8 mouse cellular contexts compared by ENCODE assay signal in the genomic region with DNA sequence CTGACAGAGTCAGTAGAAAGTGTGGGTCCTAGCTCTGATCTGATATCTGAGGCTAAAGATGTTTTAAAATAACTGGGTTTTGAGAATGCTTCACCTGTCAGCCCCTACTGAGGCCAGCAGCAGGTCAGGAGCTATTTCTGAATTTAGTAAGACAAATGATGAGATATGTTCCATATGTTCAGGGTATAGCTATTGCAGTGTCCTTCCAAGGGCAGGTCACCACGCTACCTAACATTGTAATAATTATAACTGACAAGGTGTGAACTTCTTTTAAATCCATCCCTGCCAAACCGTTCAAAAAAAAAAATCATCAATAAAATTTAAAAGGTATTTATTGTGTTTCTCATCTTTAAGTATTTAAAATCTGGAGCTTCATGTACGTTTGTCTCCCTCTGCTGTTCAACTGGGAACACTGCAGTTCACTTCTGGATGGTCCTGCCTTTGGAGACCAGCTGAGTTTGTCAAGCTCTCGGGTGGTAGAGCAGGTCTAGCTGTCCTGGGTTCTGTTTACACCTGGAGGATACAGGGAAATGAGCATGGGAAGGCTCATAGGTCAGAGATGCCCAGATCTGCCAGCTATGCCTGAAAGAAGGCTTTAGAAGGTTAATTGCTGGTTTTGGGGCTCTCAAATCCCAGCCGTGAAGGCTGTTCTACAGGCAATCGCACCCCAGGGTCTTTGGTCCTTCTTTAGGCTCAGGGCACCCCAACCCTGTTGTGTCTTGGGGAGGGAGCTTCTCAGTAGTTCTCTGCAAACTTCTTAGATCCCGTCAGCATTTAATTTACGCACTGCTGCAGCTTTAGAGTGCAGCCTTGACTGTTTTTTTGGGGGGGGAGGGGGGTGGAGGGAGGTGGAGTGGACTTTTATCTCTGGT. TPM values are rescaled to one million over a fixed set of nuclear protein-coding genes. Genes with fewer than 3 reads are reported as not detected.
DNase-seq lines count a peak whose midpoint lies in the region; ATAC-seq and TF ChIP-seq lines count a peak whose summit lies in the region.

No protein-coding gene starts in this region.

- no peak overlapping the region for H3K9ac ChIP-seq in heart, postnatal 0 days (replicated peaks; ENCODE audit: low read depth, low read length)
- no peak overlapping the region for H3K9ac ChIP-seq in heart, embryonic 12.5 days
- no peak overlapping the region for H3K9ac ChIP-seq in embryonic facial prominence, embryonic 14.5 days (ENCODE audit: low read depth, low read length)
- H3K9ac ChIP-seq in hindbrain, embryonic 12.5 days: no peak overlapping the region
- no peak overlapping the region for H3K9ac ChIP-seq in midbrain, embryonic 13.5 days (replicated peaks)

- ATAC-seq in heart, postnatal 0 days (ENCODE audit: insufficient read depth, low read depth): no peak
- no peak for ATAC-seq in heart, embryonic 12.5 days (ENCODE audit: insufficient number of reproducible peaks, low FRiP score)
- 0 out of 2 replicates have a peak, but pooled peaks have one; percentile 22 for ATAC-seq in embryonic facial prominence, embryonic 14.5 days (ENCODE audit: low read depth)
- peak; percentile 74 for ATAC-seq in hindbrain, embryonic 12.5 days (ENCODE audit: low FRiP score)
- peak; percentile 88 for ATAC-seq in midbrain, embryonic 13.5 days

- H3K9me3 ChIP-seq in heart, postnatal 0 days (replicated peaks; ENCODE audit: control insufficient read depth, low read length): no peaks in the 10 kb centered on the region
- no peaks in the 10 kb centered on the region for H3K9me3 ChIP-seq in heart, embryonic 12.5 days (replicated peaks)
- H3K9me3 ChIP-seq in embryonic facial prominence, embryonic 14.5 days (ENCODE audit: control insufficient read depth, low read length): no peaks in the 10 kb centered on the region
- H3K9me3 ChIP-seq in hindbrain, embryonic 12.5 days (replicated peaks): no peaks in the 10 kb centered on the region
- H3K9me3 ChIP-seq in midbrain, embryonic 13.5 days: no peaks in the 10 kb centered on the region

- no peak for TF ChIP-seq POLR2A in spleen, adult 2 months (IDR thresholded peaks at IDR 0.05; ENCODE audit: low read depth, low read length)

- no peaks in the 10 kb centered on the region for H3K4me1 ChIP-seq in heart, postnatal 0 days (ENCODE audit: control insufficient read depth, insufficient read depth)
- no peaks in the 10 kb centered on the region for H3K4me1 ChIP-seq in heart, embryonic 12.5 days (replicated peaks)
- no peaks in the 10 kb centered on the region for H3K4me1 ChIP-seq in embryonic facial prominence, embryonic 14.5 days (ENCODE audit: control insufficient read depth, insufficient read depth, low read length)
- H3K4me1 ChIP-seq in hindbrain, embryonic 12.5 days: no peaks in the 10 kb centered on the region
- H3K4me1 ChIP-seq in midbrain, embryonic 13.5 days (replicated peaks): no peaks in the 10 kb centered on the region
- no peaks in the 10 kb centered on the region for H3K4me1 ChIP-seq in spleen, adult 2 months (ENCODE audit: control insufficient read depth, insufficient read depth, insufficient read length)

- no peak for TF ChIP-seq EP300 in heart, postnatal 0 days (IDR thresholded peaks at IDR 0.05; ENCODE audit: low read depth)

- DNase-seq in heart, postnatal 0 days (ENCODE audit: low spot score): peak; percentile 34
- peak; percentile 26 to 52 for DNase-seq in adrenal gland, postnatal 36 days
- DNase-seq in embryonic facial prominence, embryonic 14.5 days (ENCODE audit: low spot score): peak; percentile 66
- peak; percentile 43 for DNase-seq in left cerebral cortex, adult 11 months (ENCODE audit: low spot score)
- peak; percentile 37 to 52 for DNase-seq in spleen, adult 2 months (ENCODE audit: low read depth in 1 of 2, low spot score in 2 of 2)

- no peak overlapping the region for H3K4me3 ChIP-seq in heart, postnatal 0 days (ENCODE audit: low read depth, low read length)
- no peak overlapping the region for H3K4me3 ChIP-seq in heart, embryonic 12.5 days
- H3K4me3 ChIP-seq in embryonic facial prominence, embryonic 14.5 days (ENCODE audit: low read depth, low read length): no peak overlapping the region
- H3K4me3 ChIP-seq in hindbrain, embryonic 12.5 days: no peak overlapping the region
- no peak overlapping the region for H3K4me3 ChIP-seq in midbrain, embryonic 13.5 days (replicated peaks)
- H3K4me3 ChIP-seq in spleen, adult 2 months (ENCODE audit: extremely low read depth, insufficient read depth, insufficient read length): no peak overlapping the region

- H3K36me3 ChIP-seq in heart, postnatal 0 days (replicated peaks; ENCODE audit: control insufficient read depth, insufficient read depth, low read length): no peaks in the 10 kb centered on the region
- no peaks in the 10 kb centered on the region for H3K36me3 ChIP-seq in heart, embryonic 12.5 days
- H3K36me3 ChIP-seq in embryonic facial prominence, embryonic 14.5 days (ENCODE audit: control insufficient read depth, insufficient read depth, low read length): no peaks in the 10 kb centered on the region
- no peaks in the 10 kb centered on the region for H3K36me3 ChIP-seq in hindbrain, embryonic 12.5 days
- no peaks in the 10 kb centered on the region for H3K36me3 ChIP-seq in midbrain, embryonic 13.5 days
- H3K36me3 ChIP-seq in spleen, adult 2 months (ENCODE audit: control insufficient read depth, insufficient read depth, low read length): no peaks in the 10 kb centered on the region

- WGBS in heart, postnatal 0 days: 37% methylated on average over 8 of the region's 8 CpGs
- 37% methylated on average over 8 of the region's 8 CpGs for WGBS in heart, embryonic 12.5 days
- 38% methylated on average over 8 of the region's 8 CpGs for WGBS in embryonic facial prominence, embryonic 14.5 days
- 39% methylated on average over 8 of the region's 8 CpGs for WGBS in hindbrain, embryonic 12.5 days
- 41% methylated on average over 8 of the region's 8 CpGs for WGBS in midbrain, embryonic 13.5 days
- WGBS in spleen, adult 2 months: 37% methylated on average over 8 of the region's 8 CpGs

- peak; percentile 79 for TF ChIP-seq CTCF in heart, postnatal 0 days (IDR thresholded peaks at IDR 0.05; ENCODE audit: low read depth)
- TF ChIP-seq CTCF in spleen, adult 2 months (IDR thresholded peaks at IDR 0.05; ENCODE audit: extremely low read depth, insufficient read depth, insufficient read length, insufficient replicate concordance): peak; percentile 58; the same call in 1 of the 2 replicates

- no peaks in the 10 kb centered on the region for H3K27me3 ChIP-seq in heart, postnatal 0 days (ENCODE audit: control insufficient read depth, insufficient read depth, low read length)
- peaks cover 4% of the 10 kb centered on the region; the same call in 1 of the 2 replicates for H3K27me3 ChIP-seq in heart, embryonic 12.5 days (replicated peaks)
- no peaks in the 10 kb centered on the region for H3K27me3 ChIP-seq in embryonic facial prominence, embryonic 14.5 days (replicated peaks; ENCODE audit: control insufficient read depth, insufficient read depth, low read length)
- no peaks in the 10 kb centered on the region; the same call in 1 of the 2 replicates for H3K27me3 ChIP-seq in hindbrain, embryonic 12.5 days
- H3K27me3 ChIP-seq in midbrain, embryonic 13.5 days: peaks cover 8% of the 10 kb centered on the region
- H3K27me3 ChIP-seq in spleen, adult 2 months (ENCODE audit: control insufficient read depth, insufficient read depth, low read length): no peaks in the 10 kb centered on the region

- no peak overlapping the region for H3K4me2 ChIP-seq in heart, postnatal 0 days (ENCODE audit: low read depth, low read length)
- H3K4me2 ChIP-seq in heart, embryonic 12.5 days: no peak overlapping the region
- H3K4me2 ChIP-seq in embryonic facial prominence, embryonic 14.5 days (ENCODE audit: low read depth, low read length): no peak overlapping the region
- H3K4me2 ChIP-seq in hindbrain, embryonic 12.5 days (replicated peaks): no peak overlapping the region
- H3K4me2 ChIP-seq in midbrain, embryonic 13.5 days (replicated peaks): no peak overlapping the region

- no peak overlapping the region for H3K27ac ChIP-seq in heart, postnatal 0 days (ENCODE audit: low read depth)
- H3K27ac ChIP-seq in heart, embryonic 12.5 days (ENCODE audit: poor library complexity, severe bottlenecking): no peak overlapping the region
- no peak overlapping the region for H3K27ac ChIP-seq in embryonic facial prominence, embryonic 14.5 days (replicated peaks; ENCODE audit: low read depth, low read length)
- no peak overlapping the region for H3K27ac ChIP-seq in hindbrain, embryonic 12.5 days
- no peak overlapping the region for H3K27ac ChIP-seq in midbrain, embryonic 13.5 days
- no peak overlapping the region for H3K27ac ChIP-seq in spleen, adult 2 months (ENCODE audit: insufficient read depth, low read length)

RNA-seq across cellular contexts. Expression of gene Smpdl3a, which starts 47.7 kb away (rescaled TPM):
- 59.4 and 73.4 TPM in 2 replicates for total RNA-seq in heart, postnatal 0 days (2014; rRNA removed; ENCODE audit: low replicate concordance)
- polyA plus RNA-seq in heart, postnatal 0 days (2015; fragmentation: Nextera tagmentation; extraction: Ambion mirVana): 51.7 and 51.8 TPM in 2 replicates
- polyA plus RNA-seq in heart, embryonic 12.5 days (2016; fragmentation: Nextera tagmentation; extraction: Ambion mirVana): 25.2 and 26.4 TPM in 2 replicates
- total RNA-seq in adrenal gland, postnatal 36 days (2021): 10 to 100 TPM; 39.5 to 47.0 TPM
- polyA plus RNA-seq in embryonic facial prominence, embryonic 14.5 days (2014; fragmentation: Nextera tagmentation; extraction: Ambion mirVana): 22.0 and 28.8 TPM in 2 replicates
- polyA plus RNA-seq in hindbrain, embryonic 12.5 days (2016; fragmentation: Nextera tagmentation; extraction: Ambion mirVana): 13.3 and 17.1 TPM in 2 replicates
- 9.6 and 14.1 TPM in 2 replicates for polyA plus RNA-seq in midbrain, embryonic 13.5 days (2015; fragmentation: Nextera tagmentation; extraction: Ambion mirVana)
- polyA plus RNA-seq in spleen, adult 2 months (2012; rRNA removed): 89.4 and 103 TPM in 2 replicates

RNA-seq across cellular contexts. Expression of gene Fabp7, which starts 57.2 kb away (rescaled TPM):
- 7.9 and 9.8 TPM in 2 replicates for total RNA-seq in heart, postnatal 0 days (2014; rRNA removed; ENCODE audit: low replicate concordance)
- 7.3 and 11.3 TPM in 2 replicates for polyA plus RNA-seq in heart, postnatal 0 days (2015; fragmentation: Nextera tagmentation; extraction: Ambion mirVana)
- polyA plus RNA-seq in heart, embryonic 12.5 days (2016; fragmentation: Nextera tagmentation; extraction: Ambion mirVana): 1.8 and 3.9 TPM in 2 replicates
- total RNA-seq in adrenal gland, postnatal 36 days (2021): 1 to 10 TPM; 1.4 to 1.6 TPM
- polyA plus RNA-seq in embryonic facial prominence, embryonic 14.5 days (2014; fragmentation: Nextera tagmentation; extraction: Ambion mirVana): 85.8 and 91.3 TPM in 2 replicates
- 1,425 and 1,599 TPM in 2 replicates for polyA plus RNA-seq in hindbrain, embryonic 12.5 days (2016; fragmentation: Nextera tagmentation; extraction: Ambion mirVana)
- polyA plus RNA-seq in midbrain, embryonic 13.5 days (2015; fragmentation: Nextera tagmentation; extraction: Ambion mirVana): 1,295 and 1,380 TPM in 2 replicates
- 0.30 and 0.31 TPM in 2 replicates for polyA plus RNA-seq in spleen, adult 2 months (2012; rRNA removed)

Comparison
In these comparisons a context has a peak if more than half of its experiments do, and no peak if none do; other contexts are left out.
1. ATAC-seq: peak in embryonic facial prominence, embryonic 14.5 days (single experiment), hindbrain, embryonic 12.5 days (single experiment) and midbrain, embryonic 13.5 days (single experiment); none in heart, postnatal 0 days (single experiment) and heart, embryonic 12.5 days (single experiment).
2. RNA of gene Fabp7, which starts 57.2 kb away (polyA plus RNA-seq): 1,425 to 1,599 TPM in hindbrain, embryonic 12.5 days and 1,295 to 1,380 TPM in midbrain, embryonic 13.5 days; 85.8 to 91.3 TPM in embryonic facial prominence, embryonic 14.5 days, 7.3 to 11.3 TPM in heart, postnatal 0 days, 1.8 to 3.9 TPM in heart, embryonic 12.5 days and 0.30 to 0.31 TPM in spleen, adult 2 months; every median in the first group is over 10 times any median in the second.
3. Peak in every context shown above with its lines, with median percentiles within 50 percentile points of each other: DNase-seq.